Mouse (Mus musculus) telencephalon, adult 2 months (tissue): Measurements from ENCODE around the gene Def8.
A peak's percentile ranks its signal among the peaks of the same experiment; 100 is the strongest.
"Not testable (repeated sequence)": the region's sequence is repeated elsewhere in the genome, so short reads cannot be mapped to it uniquely, and the experiment has no call there.

Experiments used
- DNase-seq: peaks from one replicate; pipeline ENCODE4 v3.0.0-alpha.2; 2011; ENCODE audit warnings: low read depth, low spot score

The Def8 gene

GRCm38 (mm10) chr8:123414255-123414654 lies 9.1 kb upstream of the Def8 start:
- no peak for DNase-seq

GRCm38 (mm10) chr8:123414997-123415696 lies 8.2 kb upstream of the Def8 start:
- not testable (repeated sequence) for DNase-seq

- no peak for DNase-seq
Measured at GRCm38 (mm10) chr8:123415967-123416943, 7.1 kb upstream of the Def8 start.

GRCm38 (mm10) chr8:123416944-123417555 lies 6.3 kb upstream of the Def8 start:
- no peak for DNase-seq

- DNase-seq, result no peak
Measured at GRCm38 (mm10) chr8:123419711-123420110, 3.6 kb upstream of the Def8 start.

GRCm38 (mm10) chr8:123420525-123421281 lies 2.6 kb upstream of the Def8 start:
- no peak for DNase-seq

- DNase-seq, result no peak
Measured at GRCm38 (mm10) chr8:123421325-123421724, 2.0 kb upstream of the Def8 start.

GRCm38 (mm10) chr8:123422056-123422780 lies 1.1 kb upstream of the Def8 start:
- DNase-seq, result peak; percentile 63

GRCm38 (mm10) chr8:123422781-123423159 lies 557 bp upstream of the Def8 start:
- DNase-seq, result no peak

GRCm38 (mm10) chr8:123426511-123427509 lies 3.5 kb downstream of the Def8 start:
- no peak for DNase-seq

- no peak for DNase-seq
Measured at GRCm38 (mm10) chr8:123427639-123428275, 4.4 kb downstream of the Def8 start.

GRCm38 (mm10) chr8:123428343-123428893 lies 5.1 kb downstream of the Def8 start:
- DNase-seq, result no peak

GRCm38 (mm10) chr8:123428939-123429721 lies 5.8 kb downstream of the Def8 start:
- DNase-seq, result no peak

GRCm38 (mm10) chr8:123429722-123430013 lies 6.3 kb downstream of the Def8 start:
- DNase-seq, result not testable (repeated sequence)

- not testable (repeated sequence) for DNase-seq
Measured at GRCm38 (mm10) chr8:123430936-123431335, 7.6 kb downstream of the Def8 start.

GRCm38 (mm10) chr8:123431616-123432365 lies 8.5 kb downstream of the Def8 start:
- DNase-seq, result no peak

GRCm38 (mm10) chr8:123432381-123432780 lies 9.1 kb downstream of the Def8 start:
- no peak for DNase-seq
